Mouse (Mus musculus): ENCODE data around the gene Dcaf6. TPM values are rescaled to one million over a fixed set of nuclear protein-coding genes. Genes with fewer than 3 reads are reported as not detected.

Gene Dcaf6
- total RNA-seq, 1 experiment, result 10.2 TPM

DNA sequence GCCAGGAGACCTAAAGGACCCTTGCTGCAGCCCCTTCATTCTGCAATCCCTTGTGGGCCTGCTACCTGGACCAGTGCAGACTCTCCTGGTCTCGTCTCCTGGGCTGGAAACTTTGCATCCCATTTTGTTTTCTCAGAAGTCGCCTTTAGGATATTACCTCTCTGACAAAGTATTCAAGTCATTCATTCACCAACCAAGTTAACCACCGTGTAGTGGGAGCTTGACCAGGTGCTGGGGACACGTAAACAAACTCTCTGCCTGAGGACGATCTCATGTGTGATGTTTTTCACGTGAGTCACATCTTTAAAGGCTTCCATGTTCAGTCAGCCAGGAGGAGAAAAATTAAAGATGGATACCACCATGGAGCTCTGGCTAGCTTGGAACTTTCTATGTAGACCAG is 157.1 kb downstream of the Dcaf6 start:
- H3K36me3 ChIP-seq (ENCODE audit: control insufficient read depth, insufficient read depth, low read length, poor library complexity, severe bottlenecking), result no peaks in the 10 kb centered on the region

DNA sequence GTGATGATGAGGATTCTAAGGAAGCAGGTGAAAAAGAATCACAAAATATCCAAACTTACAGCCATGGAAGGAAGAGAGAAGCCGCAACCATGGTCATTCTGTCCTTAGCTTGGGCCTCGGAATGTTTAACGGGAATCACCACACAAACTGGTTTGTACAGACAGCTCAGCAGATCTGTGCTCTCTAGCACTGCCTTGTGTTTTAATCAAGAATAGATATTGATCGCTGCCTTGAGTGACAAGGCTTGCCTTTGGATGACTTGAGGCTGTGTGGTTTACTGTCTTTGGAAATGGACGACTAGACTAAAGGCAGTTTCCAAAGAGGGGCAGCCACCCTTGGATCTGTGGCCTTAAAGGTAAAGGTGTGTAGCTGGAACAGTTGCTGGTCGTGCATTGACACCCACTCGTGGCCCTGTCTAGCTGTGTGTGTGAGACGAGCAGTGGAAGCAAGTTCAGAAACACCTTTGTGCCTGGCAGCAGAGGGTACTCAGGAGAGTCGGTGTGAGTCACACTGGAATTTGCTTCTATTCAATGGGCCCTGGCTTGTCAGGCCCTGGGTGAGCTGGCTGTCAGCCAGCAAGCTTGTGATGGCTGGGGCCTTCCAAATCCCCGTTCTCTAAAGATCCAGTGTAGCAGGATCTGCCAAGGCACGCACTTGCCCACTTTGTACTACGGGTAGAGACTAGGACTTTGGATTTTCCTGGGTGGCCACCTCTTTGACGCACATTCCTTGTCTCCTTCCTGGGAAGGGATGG is 157.6 kb downstream of the Dcaf6 start:
- in situ Hi-C loops (cut with MboI; ENCODE audit: low sequenced_read_pairs in 2 of 2, unreplicated experiment in 2 of 2), result no loop called here
- no peak overlapping the region for H3K27ac ChIP-seq (ENCODE audit: insufficient read depth, low read depth, low read length, poor library complexity, severe bottlenecking)
- H3K9ac ChIP-seq (ENCODE audit: insufficient read depth, low read depth, low read length, poor library complexity, severe bottlenecking), result no peak overlapping the region
- H3K36me3 ChIP-seq (ENCODE audit: control insufficient read depth, insufficient read depth, low read length, poor library complexity, severe bottlenecking), result no peaks in the 10 kb centered on the region
- H3K4me1 ChIP-seq (ENCODE audit: control insufficient read depth in 2 of 2, insufficient read depth in 2 of 2, low read length in 2 of 2, poor library complexity in 1 of 2), result no peaks in the 10 kb centered on the region
- no peak overlapping the region for H3K4me3 ChIP-seq (ENCODE audit: insufficient read depth in 1 of 2, low read depth in 1 of 2, low read length in 2 of 2, poor library complexity in 1 of 2, severe bottlenecking in 1 of 2)
- DNase-seq (ENCODE audit: low read depth, low spot score), result no peak
- H3K9me3 ChIP-seq (ENCODE audit: control insufficient read depth, insufficient read depth, low read depth, low read length), result no peaks in the 10 kb centered on the region
- no peak for TF ChIP-seq ZC3H11A (IDR thresholded peaks at IDR 0.05; ENCODE audit: borderline replicate concordance, low read depth, low read length)
- TF ChIP-seq ZNF384 (IDR thresholded peaks at IDR 0.05; ENCODE audit: low read depth, low read length), result no peak
- no peak for TF ChIP-seq HCFC1 (IDR thresholded peaks at IDR 0.05; ENCODE audit: borderline replicate concordance, insufficient read depth, low read length)
- no peak for TF ChIP-seq CHD2 (IDR thresholded peaks at IDR 0.05; ENCODE audit: low read depth, low read length)
- TF ChIP-seq MAFK (IDR thresholded peaks at IDR 0.05; ENCODE audit: insufficient read depth, low read depth, low read length), result no peak

More for the DNA sequence above, 157.1 kb downstream of the Dcaf6 start:
- in situ Hi-C loops (cut with MboI; ENCODE audit: low sequenced_read_pairs in 2 of 2, unreplicated experiment in 2 of 2), result no loop called here
- no peak overlapping the region for H3K9ac ChIP-seq (ENCODE audit: insufficient read depth, low read depth, low read length, poor library complexity, severe bottlenecking)
- no peaks in the 10 kb centered on the region for H3K4me1 ChIP-seq (ENCODE audit: control insufficient read depth in 2 of 2, insufficient read depth in 2 of 2, low read length in 2 of 2, poor library complexity in 1 of 2)
- TF ChIP-seq ZNF384 (IDR thresholded peaks at IDR 0.05; ENCODE audit: low read depth, low read length), result no peak
- no peak for TF ChIP-seq HCFC1 (IDR thresholded peaks at IDR 0.05; ENCODE audit: borderline replicate concordance, insufficient read depth, low read length)
- TF ChIP-seq CHD2 (IDR thresholded peaks at IDR 0.05; ENCODE audit: low read depth, low read length), result no peak
- TF ChIP-seq ZC3H11A (IDR thresholded peaks at IDR 0.05; ENCODE audit: borderline replicate concordance, low read depth, low read length), result no peak
- no peak for TF ChIP-seq MAFK (IDR thresholded peaks at IDR 0.05; ENCODE audit: insufficient read depth, low read depth, low read length)
- DNase-seq (ENCODE audit: low read depth, low spot score), result no peak
- no peak overlapping the region for H3K27ac ChIP-seq (ENCODE audit: insufficient read depth, low read depth, low read length, poor library complexity, severe bottlenecking)
- H3K4me3 ChIP-seq (ENCODE audit: insufficient read depth in 1 of 2, low read depth in 1 of 2, low read length in 2 of 2, poor library complexity in 1 of 2, severe bottlenecking in 1 of 2), result no peak overlapping the region
- no peaks in the 10 kb centered on the region for H3K9me3 ChIP-seq (ENCODE audit: control insufficient read depth, insufficient read depth, low read depth, low read length)

DNA sequence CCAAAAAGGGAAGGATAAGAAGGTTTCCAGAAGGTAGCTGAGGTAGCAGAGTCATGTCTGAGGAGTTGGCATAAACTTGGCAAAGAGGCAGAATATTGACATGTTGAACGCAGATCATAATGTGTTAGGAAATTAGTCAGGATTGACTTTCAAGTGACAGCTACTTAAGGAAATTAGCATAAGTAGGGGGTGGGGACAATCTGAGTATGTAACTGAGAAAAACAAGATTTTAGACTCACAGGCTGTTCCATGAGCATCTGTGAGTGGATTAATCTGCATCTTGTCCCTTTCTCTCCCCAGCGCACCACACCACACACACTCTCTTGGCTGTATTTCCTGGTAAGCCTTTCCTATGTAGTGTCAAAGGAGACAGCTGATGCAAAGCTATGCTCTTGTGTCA is 158.7 kb downstream of the Dcaf6 start:
- in situ Hi-C loops (cut with MboI; ENCODE audit: low sequenced_read_pairs in 2 of 2, unreplicated experiment in 2 of 2), result no loop called here
- H3K4me1 ChIP-seq (ENCODE audit: control insufficient read depth in 2 of 2, insufficient read depth in 2 of 2, low read length in 2 of 2, poor library complexity in 1 of 2), result no peaks in the 10 kb centered on the region
- H3K4me3 ChIP-seq (ENCODE audit: insufficient read depth in 1 of 2, low read depth in 1 of 2, low read length in 2 of 2, poor library complexity in 1 of 2, severe bottlenecking in 1 of 2), result no peak overlapping the region
- H3K9me3 ChIP-seq (ENCODE audit: control insufficient read depth, insufficient read depth, low read depth, low read length), result no peaks in the 10 kb centered on the region
- H3K27ac ChIP-seq (ENCODE audit: insufficient read depth, low read depth, low read length, poor library complexity, severe bottlenecking), result no peak overlapping the region
- H3K9ac ChIP-seq (ENCODE audit: insufficient read depth, low read depth, low read length, poor library complexity, severe bottlenecking), result no peak overlapping the region
- no peaks in the 10 kb centered on the region for H3K36me3 ChIP-seq (ENCODE audit: control insufficient read depth, insufficient read depth, low read length, poor library complexity, severe bottlenecking)
- DNase-seq (ENCODE audit: low read depth, low spot score), result no peak
- TF ChIP-seq CHD2 (IDR thresholded peaks at IDR 0.05; ENCODE audit: low read depth, low read length) (no peak), ZC3H11A (IDR thresholded peaks at IDR 0.05; ENCODE audit: borderline replicate concordance, low read depth, low read length) (no peak), HCFC1 (IDR thresholded peaks at IDR 0.05; ENCODE audit: borderline replicate concordance, insufficient read depth, low read length) (no peak), MAFK (IDR thresholded peaks at IDR 0.05; ENCODE audit: insufficient read depth, low read depth, low read length) (no peak), ZNF384 (IDR thresholded peaks at IDR 0.05; ENCODE audit: low read depth, low read length) (no peak)

DNA sequence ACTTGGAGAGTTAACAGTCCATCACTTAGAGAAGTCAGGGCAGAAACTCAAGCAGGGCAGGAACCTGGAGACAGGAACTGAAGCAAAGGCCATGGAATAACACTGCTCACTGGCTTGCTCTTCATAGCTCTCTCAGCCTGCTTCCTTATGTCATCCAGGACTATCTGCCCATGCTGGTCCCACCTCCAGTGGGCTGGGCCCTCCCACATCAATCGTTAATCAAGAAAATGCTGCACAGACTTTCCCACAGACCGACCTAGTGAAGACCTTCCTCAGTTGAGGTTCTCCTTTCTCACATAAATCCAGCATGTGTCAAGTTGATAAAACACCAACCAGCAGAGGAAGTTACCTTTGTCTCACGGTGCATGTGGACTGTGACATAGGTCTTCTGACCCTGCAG is 159.2 kb downstream of the Dcaf6 start:
- H3K36me3 ChIP-seq (ENCODE audit: control insufficient read depth, insufficient read depth, low read length, poor library complexity, severe bottlenecking), result no peaks in the 10 kb centered on the region
- H3K9ac ChIP-seq (ENCODE audit: insufficient read depth, low read depth, low read length, poor library complexity, severe bottlenecking), result no peak overlapping the region
- no peaks in the 10 kb centered on the region for H3K4me1 ChIP-seq (ENCODE audit: control insufficient read depth in 2 of 2, insufficient read depth in 2 of 2, low read length in 2 of 2, poor library complexity in 1 of 2)
- TF ChIP-seq ZC3H11A (IDR thresholded peaks at IDR 0.05; ENCODE audit: borderline replicate concordance, low read depth, low read length) (no peak), MAFK (IDR thresholded peaks at IDR 0.05; ENCODE audit: insufficient read depth, low read depth, low read length) (no peak), ZNF384 (IDR thresholded peaks at IDR 0.05; ENCODE audit: low read depth, low read length) (no peak), HCFC1 (IDR thresholded peaks at IDR 0.05; ENCODE audit: borderline replicate concordance, insufficient read depth, low read length) (no peak), CHD2 (IDR thresholded peaks at IDR 0.05; ENCODE audit: low read depth, low read length) (no peak)
- no peaks in the 10 kb centered on the region for H3K9me3 ChIP-seq (ENCODE audit: control insufficient read depth, insufficient read depth, low read depth, low read length)
- H3K27ac ChIP-seq (ENCODE audit: insufficient read depth, low read depth, low read length, poor library complexity, severe bottlenecking), result no peak overlapping the region
- DNase-seq (ENCODE audit: low read depth, low spot score), result no peak
- in situ Hi-C loops (cut with MboI; ENCODE audit: low sequenced_read_pairs in 2 of 2, unreplicated experiment in 2 of 2), result no loop called here
- H3K4me3 ChIP-seq (ENCODE audit: insufficient read depth in 1 of 2, low read depth in 1 of 2, low read length in 2 of 2, poor library complexity in 1 of 2, severe bottlenecking in 1 of 2), result no peak overlapping the region

Measured in ES-E14 (cell line).